Mouse (Mus musculus) liver, embryonic 12.5 days (tissue): ENCODE measurements around the gene Il1f10. TPM values are rescaled to one million over a fixed set of nuclear protein-coding genes. Genes with fewer than 3 reads are reported as not detected.

Source experiments
- ATAC-seq: fragments of 200-750 bp; cut with Nextera tagmentation; 2 replicates; pipeline ENCODE4 v1.8.0; 2017; ENCODE audit warnings: moderate number of reproducible peaks, mild to moderate bottlenecking, moderate library complexity
- H3K27ac ChIP-seq: fragments of 300-500 bp; sonication (generic); 2 replicates; pipeline ENCODE4 v1.5.1; 2016; ENCODE audit warnings: mild to moderate bottlenecking
- H3K27me3 ChIP-seq: fragments of 300-500 bp; sonication (generic); replicated peaks from 2 replicates; pipeline ENCODE4 v1.6.1; 2016; ENCODE audit warnings: mild to moderate bottlenecking, moderate library complexity
- H3K36me3 ChIP-seq: fragments of 300-500 bp; sonication (generic); 2 replicates; pipeline ENCODE4 v1.6.1; 2016; ENCODE audit warnings: mild to moderate bottlenecking, moderate library complexity
- H3K4me1 ChIP-seq: fragments of 300-500 bp; sonication (generic); 2 replicates; pipeline ENCODE4 v1.6.1; 2016
- H3K4me2 ChIP-seq: fragments of 300-500 bp; sonication (generic); 2 replicates; pipeline ENCODE4 v1.6.1; 2016; ENCODE audit warnings: mild to moderate bottlenecking, moderate library complexity
- H3K4me3 ChIP-seq: fragments of 300-500 bp; sonication (generic); 2 replicates; pipeline ENCODE4 v1.5.1; 2016; ENCODE audit warnings: mild to moderate bottlenecking, moderate library complexity
- H3K9ac ChIP-seq: fragments of 300-500 bp; sonication (generic); 2 replicates; pipeline ENCODE4 v1.6.1; 2016; ENCODE audit warnings: mild to moderate bottlenecking, moderate library complexity
- H3K9me3 ChIP-seq: fragments of 300-500 bp; sonication (generic); replicated peaks from 2 replicates; pipeline ENCODE4 v1.6.1; 2016; ENCODE audit warnings: mild to moderate bottlenecking, moderate library complexity
- WGBS: fragments of 180-500 bp; shearing (Covaris S2); methylation state at CpG from one replicate; pipeline ENCODE4 v1.1.7; 2016; ENCODE audit not compliant: insufficient replicate concordance; 5-methylcytosine and 5-hydroxymethylcytosine counted together
- polyA plus RNA-seq: library from polyadenylated mRNA; unstranded; fragments of >200 nt; fragmentation: Nextera tagmentation; extraction: Ambion mirVana; gene quantifications from 2 replicates; pipeline ENCODE4 v1.2.1, GENCODE M21; 2016

Gene Il1f10
- polyA plus RNA-seq, 1 experiment from 2014 or later, result not detected

DNA sequence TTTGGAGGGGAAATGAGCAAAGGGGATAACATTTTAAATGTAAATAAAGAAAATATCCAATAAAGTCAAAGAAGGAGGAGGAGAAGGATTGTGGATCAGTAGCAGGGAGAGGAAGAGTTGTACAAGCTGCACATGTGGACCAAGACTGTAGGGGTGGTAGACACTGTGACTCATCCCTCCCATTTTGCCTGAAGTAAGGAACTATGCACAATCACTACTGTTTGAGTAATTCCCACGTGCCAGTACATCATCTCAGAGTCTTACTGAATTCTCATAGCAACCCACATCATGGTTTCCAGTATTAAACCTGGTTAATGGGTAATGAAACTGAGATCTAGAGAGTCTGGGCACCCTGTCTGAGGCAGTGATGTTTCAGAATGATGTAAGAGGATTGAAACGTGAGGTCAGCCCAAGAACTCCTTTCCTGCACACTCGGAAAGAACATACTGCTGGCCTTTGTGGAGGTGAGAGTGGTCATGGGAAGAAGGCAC is 50.4 kb downstream of the Il1f10 start:
- H3K27me3 ChIP-seq, result no peaks in the 10 kb centered on the region
- H3K4me2 ChIP-seq, result no peak overlapping the region
- H3K4me1 ChIP-seq, result peaks cover 7% of the 10 kb centered on the region; the same call in 1 of the 2 replicates
- no peak overlapping the region for H3K9ac ChIP-seq
- no peaks in the 10 kb centered on the region for H3K9me3 ChIP-seq
- no peak overlapping the region for H3K4me3 ChIP-seq
- 38% methylated on average over 3 of the region's 3 CpGs for WGBS
- no peak overlapping the region for H3K27ac ChIP-seq
- ATAC-seq, result no peak
- H3K36me3 ChIP-seq, result no peaks in the 10 kb centered on the region

Other genes starting within 250 kb of the Il1f10 start
- gene Hnmt, start 241.8 kb upstream of the Il1f10 start, polyA plus RNA-seq, result 0.18 and 0.74 TPM in 2 replicates
- gene Tbpl2, start 194.6 kb upstream of the Il1f10 start, polyA plus RNA-seq, result not detected in 2 replicates
- gene Il1f8, start 138.0 kb upstream of the Il1f10 start, polyA plus RNA-seq, result not detected in 2 replicates
- not detected in 2 replicates for gene Il1f9, start 104.7 kb upstream of the Il1f10 start, polyA plus RNA-seq
- gene Il1f6, start 75.8 kb upstream of the Il1f10 start, polyA plus RNA-seq, result not detected in 2 replicates
- not detected in 2 replicates for gene Il1f5, start 14.2 kb upstream of the Il1f10 start, polyA plus RNA-seq
- 0.54 and 1.0 TPM in 2 replicates for gene Il1rn, start 45.7 kb downstream of the Il1f10 start, polyA plus RNA-seq
- 13.1 and 13.2 TPM in 2 replicates for gene Psd4, start 76.4 kb downstream of the Il1f10 start, polyA plus RNA-seq
- not detected in 2 replicates for gene Pax8, start 184.4 kb downstream of the Il1f10 start, polyA plus RNA-seq